Mouse (Mus musculus) telencephalon, adult 2 months (tissue): ENCODE results near the gene Celf6.

Experiments used
- DNase-seq: peaks from one replicate; pipeline ENCODE4 v3.0.0-alpha.2; 2011; ENCODE audit warnings: low read depth, low spot score

Gene Celf6

GRCm38 (mm10) chr9:59577844-59578504 lies at the start of gene Celf6:
Gene Celf6, plus strand, starts transcription at chr9:59577917.
- peak; percentile 95 for DNase-seq

- DNase-seq: no peak
Measured at GRCm38 (mm10) chr9:59528274-59528673, 49.4 kb upstream of the Celf6 start.

GRCm38 (mm10) chr9:59531645-59532044 lies 46.1 kb upstream of the Celf6 start:
- no peak for DNase-seq

- DNase-seq: no peak
Measured at GRCm38 (mm10) chr9:59533422-59533821, 44.3 kb upstream of the Celf6 start.

- DNase-seq: no peak
Measured at GRCm38 (mm10) chr9:59533889-59534288, 43.8 kb upstream of the Celf6 start.

GRCm38 (mm10) chr9:59537651-59538050 lies 40.1 kb upstream of the Celf6 start:
- DNase-seq: no peak

GRCm38 (mm10) chr9:59539441-59540137 lies 38.1 kb upstream of the Celf6 start, which contains the start of the genes Hexa and Tmem202:
Gene Hexa, plus strand, starts transcription at chr9:59539540.
Gene Tmem202, minus strand, starts transcription at chr9:59539847.
- peak; percentile 80 for DNase-seq

- no peak for DNase-seq
Measured at GRCm38 (mm10) chr9:59541617-59542016, 36.1 kb upstream of the Celf6 start.

GRCm38 (mm10) chr9:59542766-59543324 lies 34.9 kb upstream of the Celf6 start:
- no peak for DNase-seq

- no peak for DNase-seq
Measured at GRCm38 (mm10) chr9:59544739-59545138, 33.0 kb upstream of the Celf6 start.

GRCm38 (mm10) chr9:59547869-59548268 lies 29.8 kb upstream of the Celf6 start:
- no peak for DNase-seq

GRCm38 (mm10) chr9:59548961-59549487 lies 28.7 kb upstream of the Celf6 start:
- no peak for DNase-seq

GRCm38 (mm10) chr9:59550077-59550476 lies 27.6 kb upstream of the Celf6 start:
- DNase-seq: no peak

- no peak for DNase-seq
Measured at GRCm38 (mm10) chr9:59551017-59551416, 26.7 kb upstream of the Celf6 start.

- peak; percentile 63 for DNase-seq
Measured at GRCm38 (mm10) chr9:59551620-59552031, 26.1 kb upstream of the Celf6 start.

- no peak for DNase-seq
Measured at GRCm38 (mm10) chr9:59552610-59553009, 25.1 kb upstream of the Celf6 start.

GRCm38 (mm10) chr9:59553719-59554118 lies 24.0 kb upstream of the Celf6 start:
- no peak for DNase-seq

- no peak for DNase-seq
Measured at GRCm38 (mm10) chr9:59565600-59565999, 12.1 kb upstream of the Celf6 start.

GRCm38 (mm10) chr9:59567111-59567510 lies 10.6 kb upstream of the Celf6 start:
- DNase-seq: no peak

- DNase-seq: no peak
Measured at GRCm38 (mm10) chr9:59571852-59572251, 5.9 kb upstream of the Celf6 start.

GRCm38 (mm10) chr9:59577401-59577800 lies 316 bp upstream of the Celf6 start:
- no peak for DNase-seq

GRCm38 (mm10) chr9:59578505-59578867 lies 769 bp downstream of the Celf6 start:
- no peak for DNase-seq
